Mouse (Mus musculus) liver, postnatal 0 days (tissue): ENCODE results near the gene Qrsl1. TPM values are rescaled to one million over a fixed set of nuclear protein-coding genes. Genes with fewer than 3 reads are reported as not detected.

Source experiments
- ATAC-seq: fragments of 200-750 bp; cut with Nextera tagmentation; 2 replicates; pipeline ENCODE4 v1.8.0; 2017; ENCODE audit warnings: mild to moderate bottlenecking, moderate library complexity
- DNase-seq: peaks from one replicate; pipeline ENCODE4 v3.0.0-alpha.2; 2016
- H3K27ac ChIP-seq: fragments of 300-500 bp; sonication (generic); 2 replicates; pipeline ENCODE4 v1.5.1; 2014; ENCODE audit warnings: antibody characterized with exemption, moderate library complexity, mild to moderate bottlenecking, low read depth
- H3K27me3 ChIP-seq: fragments of 300-500 bp; sonication (generic); 2 replicates; pipeline ENCODE4 v1.6.1; 2014; ENCODE audit warnings: low read length, control low read depth, mixed read lengths; ENCODE audit not compliant: insufficient read depth
- H3K36me3 ChIP-seq: fragments of 300-500 bp; sonication (generic); replicated peaks from 2 replicates; pipeline ENCODE4 v1.6.1; 2014; ENCODE audit warnings: mild to moderate bottlenecking, control low read depth, low read length, moderate library complexity, mixed read lengths; ENCODE audit not compliant: insufficient read depth
- H3K4me1 ChIP-seq: fragments of 300-500 bp; sonication (generic); 2 replicates; pipeline ENCODE4 v1.6.1; 2014; ENCODE audit warnings: antibody characterized with exemption, mild to moderate bottlenecking, control low read depth; ENCODE audit not compliant: insufficient read depth
- H3K4me2 ChIP-seq: fragments of 300-500 bp; sonication (generic); 2 replicates; pipeline ENCODE4 v1.6.1; 2014; ENCODE audit warnings: low read depth, mild to moderate bottlenecking, low read length, moderate library complexity, mixed read lengths
- H3K4me3 ChIP-seq: fragments of 300-500 bp; sonication (generic); 2 replicates; pipeline ENCODE4 v1.5.1; 2014; ENCODE audit warnings: low read depth, low read length
- H3K9ac ChIP-seq: fragments of 300-500 bp; sonication (generic); replicated peaks from 2 replicates; pipeline ENCODE4 v1.6.1; 2014; ENCODE audit warnings: mild to moderate bottlenecking, moderate library complexity
- H3K9me3 ChIP-seq: fragments of 300-500 bp; sonication (generic); 2 replicates; pipeline ENCODE4 v1.6.1; 2016; ENCODE audit warnings: mild to moderate bottlenecking, control low read depth, low read length, mixed read lengths
- CTCF ChIP-seq: sonication (generic); IDR thresholded peaks from 2 replicates; pipeline ENCODE4 v1.5.1; 2016; ENCODE audit warnings: antibody characterized with exemption, low read depth
- EP300 ChIP-seq: IDR thresholded peaks from 2 replicates; pipeline ENCODE4 v1.6.1; 2016; ENCODE audit warnings: antibody characterized with exemption, low read depth, mild to moderate bottlenecking
- WGBS: fragments of 180-500 bp; shearing (Covaris S2); extraction: QIAGEN DNeasy Blood & Tissue Kit; methylation state at CpG from one replicate; pipeline ENCODE4 v1.1.7; 2014; ENCODE audit not compliant: insufficient replicate concordance; 5-methylcytosine and 5-hydroxymethylcytosine counted together
- polyA plus RNA-seq: library from polyadenylated mRNA; unstranded; fragments of >200 nt; fragmentation: Nextera tagmentation; extraction: Ambion mirVana; gene quantifications from 2 replicates; pipeline ENCODE4 v1.2.1, GENCODE M21; 2015

The Qrsl1 gene
- polyA plus RNA-seq, 1 experiment from 2014 or later, result 7.3 TPM

DNA sequence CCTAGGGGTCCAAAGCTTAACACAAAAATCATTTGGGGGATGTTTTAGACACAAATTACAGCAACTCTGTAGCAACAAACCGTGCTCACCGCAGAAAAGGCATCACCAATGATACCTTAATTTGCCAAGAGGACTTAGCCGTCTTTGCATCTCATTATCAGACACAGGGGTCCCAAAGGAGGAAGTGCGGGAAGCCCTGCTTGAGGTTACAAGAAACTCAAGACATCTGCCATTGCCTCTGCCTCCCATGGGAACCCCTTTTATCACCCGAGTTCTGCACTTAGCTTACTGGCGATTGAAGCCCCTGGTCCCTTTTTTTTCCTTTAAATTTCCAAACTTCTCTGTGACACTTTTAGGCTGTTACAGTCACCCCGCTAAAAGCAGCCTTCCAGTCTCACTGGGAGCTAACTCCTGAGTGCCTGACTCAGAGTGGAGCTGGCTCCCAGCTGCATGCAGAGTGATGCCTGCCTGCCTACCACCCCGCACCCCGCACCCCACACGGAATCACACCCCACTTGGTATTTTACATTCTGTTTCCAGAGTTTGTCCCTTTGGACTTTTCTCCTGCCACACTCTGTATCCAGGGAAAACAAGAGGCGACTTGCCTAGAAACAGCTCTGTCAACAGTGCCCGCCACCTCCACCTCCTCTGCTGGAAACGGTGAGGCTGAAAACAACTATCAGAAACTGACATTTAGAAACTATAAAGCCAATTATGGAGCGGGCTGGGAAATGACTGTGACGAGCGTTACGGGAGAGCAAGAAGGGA lies 71.1 kb downstream of the Qrsl1 start:
- Histone ChIP-seq H3K27ac (no peak overlapping the region), H3K9me3 (no peaks in the 10 kb centered on the region), H3K27me3 (no peaks in the 10 kb centered on the region), H3K36me3 (no peaks in the 10 kb centered on the region), H3K9ac (no peak overlapping the region), H3K4me3 (peak overlapping the region; percentile 15), H3K4me2 (peak overlapping the region; percentile 60), H3K4me1 (peaks cover 3% of the 10 kb centered on the region)
- peak; percentile 48; the same call in 1 of the 2 replicates for ATAC-seq
- TF ChIP-seq CTCF (no peak), EP300 (no peak)
- DNase-seq, result peak; percentile 24
- 34% methylated on average over 17 of the region's 17 CpGs for WGBS

DNA sequence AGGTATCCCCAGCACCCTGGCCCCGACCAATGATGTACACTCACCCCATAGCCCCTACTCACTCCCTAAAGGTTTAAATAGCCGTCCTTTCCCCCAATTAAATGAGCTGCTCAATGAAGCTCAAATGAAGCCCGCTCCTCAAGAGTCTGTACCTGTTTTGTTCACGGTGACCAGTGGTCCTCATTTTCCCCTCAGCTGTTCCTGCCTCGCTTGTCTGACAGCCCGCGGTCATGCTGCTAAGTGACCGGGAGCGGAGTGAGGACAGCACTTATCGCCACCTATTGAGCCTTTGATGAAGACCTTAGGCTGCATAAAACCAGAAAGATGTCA lies 72.9 kb downstream of the Qrsl1 start:
- WGBS, result 90% methylated on average over 10 of the region's 10 CpGs

DNA sequence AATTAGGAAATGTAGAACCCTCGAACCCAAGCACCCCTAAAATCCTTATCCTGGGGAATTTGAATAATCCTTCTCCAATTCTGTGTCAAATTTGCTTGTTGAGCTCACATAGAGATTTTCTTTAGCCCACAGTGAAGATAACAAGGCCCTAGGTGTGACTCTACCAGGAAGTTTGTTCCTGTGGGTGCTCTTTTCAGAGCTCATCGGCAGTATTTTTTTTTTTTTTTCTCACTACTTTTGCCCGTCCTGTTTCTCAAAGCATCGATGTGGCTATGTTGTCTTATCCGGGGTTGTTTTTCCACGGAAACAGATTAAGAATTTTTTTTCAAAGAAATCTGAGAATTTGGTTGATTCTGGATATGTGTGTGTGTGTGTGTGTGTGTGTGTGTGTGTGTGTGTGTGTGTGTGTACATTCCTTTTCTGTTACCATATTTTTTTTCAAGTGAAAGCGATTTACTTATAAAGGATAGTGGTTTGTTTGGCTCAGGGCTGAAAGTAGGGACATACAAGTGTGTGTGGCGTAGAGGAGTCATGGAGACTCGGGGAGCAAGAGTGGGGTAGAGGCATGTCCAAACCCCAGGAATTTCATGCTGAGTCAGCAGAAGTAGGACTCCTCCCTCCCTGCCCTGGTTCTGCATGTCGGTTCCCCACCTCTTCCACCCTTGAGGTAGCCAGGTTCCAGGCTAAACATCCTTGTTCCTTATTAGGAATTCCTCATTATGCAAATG lies 73.4 kb downstream of the Qrsl1 start:
- H3K9me3 ChIP-seq, result no peaks in the 10 kb centered on the region
- ATAC-seq, result no peak

More for the DNA sequence above, 72.9 kb downstream of the Qrsl1 start:
- no peaks in the 10 kb centered on the region for H3K27me3 ChIP-seq
- no peaks in the 10 kb centered on the region for H3K36me3 ChIP-seq
- no peak overlapping the region for H3K27ac ChIP-seq
- no peak overlapping the region for H3K4me2 ChIP-seq
- TF ChIP-seq EP300 (no peak), CTCF (no peak)
- no peak for ATAC-seq
- H3K9ac ChIP-seq, result no peak overlapping the region
- H3K4me1 ChIP-seq, result peaks cover 3% of the 10 kb centered on the region
- H3K9me3 ChIP-seq, result no peaks in the 10 kb centered on the region
- H3K4me3 ChIP-seq, result no peak overlapping the region
- DNase-seq, result no peak

DNA sequence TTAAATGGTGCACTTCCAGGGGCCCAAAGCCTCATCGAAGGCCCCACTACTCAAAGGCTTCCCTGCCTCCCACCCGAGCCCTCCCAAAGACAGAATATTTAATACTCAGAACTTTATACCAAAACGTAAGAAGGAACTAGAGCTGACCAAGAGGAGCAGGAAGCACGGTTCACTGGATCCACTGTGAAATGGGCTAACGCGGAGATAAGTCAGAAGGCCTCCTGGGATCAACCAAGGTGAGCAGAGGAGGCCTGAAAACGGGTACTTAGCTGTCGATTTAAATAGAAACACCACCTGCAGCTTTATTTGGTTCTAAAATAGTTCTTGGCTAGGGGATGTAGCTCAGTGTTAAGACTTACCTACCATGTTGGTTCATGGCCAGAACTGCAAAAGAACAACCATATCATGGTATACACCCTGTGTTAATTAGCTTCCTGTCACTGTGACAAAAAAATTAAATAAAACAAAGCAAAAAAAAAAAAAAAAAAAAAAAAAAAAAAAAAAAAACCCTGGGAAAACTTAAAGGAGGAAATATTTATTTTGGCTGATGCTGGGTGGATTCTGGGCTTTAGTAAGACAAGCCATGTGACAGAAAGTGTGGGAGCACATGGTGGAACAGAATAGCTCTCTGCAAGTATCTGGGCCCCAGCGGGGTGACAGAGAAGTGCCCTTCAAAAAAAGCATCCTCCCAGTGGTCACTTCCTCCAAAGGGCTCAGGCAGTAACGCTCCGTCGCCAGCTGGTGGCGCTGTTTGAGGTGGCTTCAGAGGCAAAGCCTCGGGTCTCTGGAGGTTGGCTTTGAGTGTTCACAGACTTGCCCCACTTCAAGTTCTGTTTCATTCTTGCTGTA lies 74.5 kb downstream of the Qrsl1 start:
- Histone ChIP-seq H3K4me1 (peaks cover 3% of the 10 kb centered on the region), H3K27me3 (no peaks in the 10 kb centered on the region), H3K9me3 (no peaks in the 10 kb centered on the region), H3K4me3 (no peak overlapping the region), H3K9ac (no peak overlapping the region), H3K36me3 (no peaks in the 10 kb centered on the region), H3K27ac (no peak overlapping the region), H3K4me2 (no peak overlapping the region)
- DNase-seq (peak; percentile 57), ATAC-seq (no peak)
- TF ChIP-seq EP300 (no peak), CTCF (peak; percentile 68)
- WGBS, result 75% methylated on average over 14 of the region's 14 CpGs

More for the DNA sequence above, 73.4 kb downstream of the Qrsl1 start:
- H3K9ac ChIP-seq, result no peak overlapping the region
- H3K4me1 ChIP-seq, result peaks cover 3% of the 10 kb centered on the region
- DNase-seq, result no peak
- no peak overlapping the region for H3K4me3 ChIP-seq
- H3K4me2 ChIP-seq, result no peak overlapping the region
- H3K27me3 ChIP-seq, result no peaks in the 10 kb centered on the region
- no peaks in the 10 kb centered on the region for H3K36me3 ChIP-seq
- no peak overlapping the region for H3K27ac ChIP-seq
- WGBS, result 89% methylated on average over 10 of the region's 10 CpGs
- TF ChIP-seq EP300 (no peak), CTCF (no peak)

DNA sequence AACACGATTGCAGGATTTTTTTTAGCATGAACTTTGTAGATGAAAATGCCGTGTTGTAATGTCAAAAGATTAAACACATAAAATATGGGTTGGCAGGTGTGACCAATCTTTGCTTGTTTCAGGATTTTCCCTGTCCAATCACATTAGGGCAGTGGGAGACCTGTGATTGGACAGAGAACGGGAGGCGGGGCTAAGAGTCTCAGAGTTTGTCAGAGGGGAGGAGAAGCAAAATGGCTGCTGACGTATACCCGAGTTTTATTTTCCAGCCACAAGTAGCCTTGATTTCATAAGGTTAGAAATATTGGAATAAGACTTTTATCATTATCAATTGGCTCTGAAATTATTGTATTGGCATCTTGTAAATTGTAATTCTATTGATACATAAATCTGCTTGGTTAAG lies 75.8 kb downstream of the Qrsl1 start:
- Histone ChIP-seq H3K27ac (no peak overlapping the region), H3K4me1 (no peaks in the 10 kb centered on the region; the same call in 1 of the 2 replicates), H3K4me2 (no peak overlapping the region), H3K4me3 (no peak overlapping the region), H3K27me3 (no peaks in the 10 kb centered on the region), H3K9ac (no peak overlapping the region), H3K9me3 (no peaks in the 10 kb centered on the region), H3K36me3 (no peaks in the 10 kb centered on the region)
- no peak for DNase-seq
- WGBS, result 91% methylated on average over 6 of the region's 6 CpGs
- ATAC-seq, result no peak
- TF ChIP-seq EP300 (no peak), CTCF (no peak)

DNA sequence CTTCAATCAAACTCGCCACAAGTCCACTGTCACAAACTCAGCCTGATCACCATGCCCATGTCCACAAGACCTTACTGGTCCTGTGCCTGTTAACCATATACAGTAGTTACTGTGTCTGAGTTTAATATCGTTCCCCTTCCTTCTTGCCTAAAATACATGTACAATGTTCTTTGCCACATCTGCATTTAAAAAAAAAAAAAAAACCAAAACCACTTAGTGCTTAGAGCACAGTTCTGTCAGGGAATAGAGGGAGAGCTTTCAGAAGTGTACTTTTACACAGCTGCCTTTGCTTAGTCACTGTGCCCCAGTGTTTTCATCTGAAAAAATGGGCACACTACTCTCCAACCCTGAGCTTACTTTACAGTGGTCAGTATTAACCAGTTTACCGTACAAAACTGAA lies 76.8 kb downstream of the Qrsl1 start:
- Histone ChIP-seq H3K4me3 (no peak overlapping the region), H3K36me3 (no peaks in the 10 kb centered on the region), H3K4me1 (no peaks in the 10 kb centered on the region), H3K27ac (no peak overlapping the region), H3K4me2 (no peak overlapping the region), H3K9ac (no peak overlapping the region), H3K27me3 (no peaks in the 10 kb centered on the region), H3K9me3 (no peaks in the 10 kb centered on the region)
- 81% methylated on average over 3 of the region's 3 CpGs for WGBS
- no peak for DNase-seq
- ATAC-seq, result no peak
- TF ChIP-seq CTCF (no peak), EP300 (no peak)

Other genes starting within 250 kb of the Qrsl1 start
- 7.6 and 9.6 TPM in 2 replicates for gene Rtn4ip1, start 62 bp upstream of the Qrsl1 start, polyA plus RNA-seq
- 1.3 and 1.5 TPM in 2 replicates for gene Crybg1, start 247.1 kb upstream of the Qrsl1 start, polyA plus RNA-seq